Mouse (Mus musculus) megakaryocyte, adult 5-6 weeks (primary cell): ENCODE measurements around the gene Fibcd1. TPM values are rescaled to one million over a fixed set of nuclear protein-coding genes. Genes with fewer than 3 reads are reported as not detected.

Source experiments
- ATAC-seq: 2 replicates; pipeline ENCODE4 v1.8.0; 2016; ENCODE audit warnings: mild to moderate bottlenecking, inconsistent platforms; ENCODE audit not compliant: poor library complexity, severe bottlenecking
- total RNA-seq, 2 experiments: library from RNA; stranded (forward) in 1 of 2; stranded (reverse) in 1 of 2; fragments of 153-499, 151-499 nt in 1 of 2; fragments of 221-1000, 200-1000 nt in 1 of 2; gene quantifications; 2 replicates each; pipeline versions ENCODE4 v1.2.3 to v1.2.4; 2015 to 2017

Gene Fibcd1
- total RNA-seq, 2 experiments from 2014 or later = not detected

DNA sequence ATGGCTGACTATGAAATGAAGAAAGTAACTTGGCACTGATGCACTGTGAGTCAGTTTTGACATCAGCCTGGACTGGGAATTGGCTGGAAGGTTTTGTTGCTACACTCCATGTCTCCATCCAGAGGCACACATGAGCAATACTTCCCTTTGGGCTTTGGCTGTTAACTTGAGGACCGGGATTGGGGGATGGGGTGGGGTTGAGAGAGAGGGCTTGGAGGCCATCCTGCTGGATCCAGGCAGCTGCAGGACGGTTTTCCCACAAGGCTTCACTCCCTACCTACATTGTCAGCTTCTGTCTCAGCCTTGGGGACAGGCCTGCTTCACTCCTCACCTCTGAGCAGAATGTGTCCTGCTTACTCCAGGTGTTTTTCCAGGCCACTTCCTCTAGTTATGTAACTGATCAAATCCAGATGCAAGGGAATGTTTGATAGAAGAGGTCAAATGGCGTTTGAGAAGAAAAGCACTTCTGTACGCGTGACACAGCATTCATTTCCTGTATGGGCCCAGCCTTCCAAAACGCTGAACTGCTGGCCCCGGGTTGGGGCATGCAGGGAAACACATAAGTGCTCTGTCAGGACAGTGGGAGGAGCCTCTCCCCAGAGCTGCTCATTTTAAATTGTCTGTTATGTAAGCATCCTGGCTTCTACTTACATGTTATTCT is 74.9 kb downstream of the Fibcd1 start:
- ATAC-seq = peak; percentile 74

GRCm38 (mm10) chr2:31769631-31770111 is 76.1 kb downstream of the Fibcd1 start:
- peak; percentile 68 for ATAC-seq

DNA sequence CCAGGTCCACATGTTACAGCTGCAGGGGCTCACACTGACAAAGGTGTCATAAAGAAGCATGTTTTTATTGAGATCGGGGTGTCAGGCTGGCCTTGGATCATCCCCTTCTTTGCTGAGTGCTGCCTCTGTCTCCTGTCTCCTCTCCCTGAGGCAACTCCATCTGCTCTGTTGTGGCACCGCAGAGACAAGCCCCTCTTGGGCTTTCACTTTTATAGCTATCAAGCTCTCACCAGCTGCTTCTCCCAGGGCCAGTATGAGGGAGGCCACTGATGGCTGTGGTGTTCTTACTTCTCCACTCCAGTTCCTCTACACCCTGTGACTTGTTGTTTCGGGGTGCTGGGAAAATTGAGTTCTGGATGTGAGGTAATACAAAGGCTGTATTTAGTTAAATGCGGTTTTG is 76.7 kb downstream of the Fibcd1 start:
- ATAC-seq = peak; percentile 60

DNA sequence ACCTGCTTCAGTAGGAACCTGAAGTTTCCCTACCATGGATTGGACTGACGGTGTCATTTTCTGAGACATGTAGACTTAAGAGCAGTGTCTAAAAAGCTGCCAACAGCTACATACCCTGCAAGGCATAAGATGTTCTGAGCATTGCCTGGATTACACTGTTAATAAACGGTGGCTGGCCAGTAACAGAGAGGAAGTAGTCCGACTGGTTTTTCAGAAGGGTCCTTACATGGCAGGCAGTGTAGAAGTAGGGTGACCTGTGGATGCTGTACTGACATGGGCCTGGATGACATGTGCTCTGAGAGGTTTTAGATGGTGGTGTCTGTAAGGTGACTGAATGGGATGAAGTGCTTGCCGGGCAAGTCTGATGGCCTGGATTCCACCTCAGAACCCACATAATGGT is 78.0 kb downstream of the Fibcd1 start:
- no peak for ATAC-seq

GRCm38 (mm10) chr2:31767104-31767503 is 78.7 kb downstream of the Fibcd1 start:
- no peak for ATAC-seq

Other genes with a start within 250 kb of the Fibcd1 start
- gene Prdm12, start 206.0 kb downstream of the Fibcd1 start, total RNA-seq (2015) = not detected in 2 replicates
- gene Prdm12, start 206.0 kb downstream of the Fibcd1 start, total RNA-seq (2017) = not detected in 2 replicates
- gene Exosc2, start 175.3 kb downstream of the Fibcd1 start, total RNA-seq (2015) = 15.3 and 17.7 TPM in 2 replicates
- gene Exosc2, start 175.3 kb downstream of the Fibcd1 start, total RNA-seq (2017) = 24.1 and 25.9 TPM in 2 replicates
- gene Abl1, start 157.6 kb downstream of the Fibcd1 start, total RNA-seq (2015) = 24.7 and 32.5 TPM in 2 replicates
- 24.5 and 30.5 TPM in 2 replicates for gene Abl1, start 157.6 kb downstream of the Fibcd1 start, total RNA-seq (2017)
- 0.57 and 0.65 TPM in 2 replicates for gene Qrfp, start 35.4 kb downstream of the Fibcd1 start, total RNA-seq (2015)
- 0.04 and 0.29 TPM in 2 replicates for gene Qrfp, start 35.4 kb downstream of the Fibcd1 start, total RNA-seq (2017)
- gene Lamc3, start 41.3 kb upstream of the Fibcd1 start, total RNA-seq (2015) = not detected in 2 replicates
- not detected in 2 replicates for gene Lamc3, start 41.3 kb upstream of the Fibcd1 start, total RNA-seq (2017)
- 0.16 TPM in 1 of 2 replicates, not detected in the other for gene Aif1l, start 104.1 kb upstream of the Fibcd1 start, total RNA-seq (2015)
- 2.1 TPM in 1 of 2 replicates, not detected in the other for gene Aif1l, start 104.1 kb upstream of the Fibcd1 start, total RNA-seq (2017)
- 51.5 and 69.1 TPM in 2 replicates for gene Nup214, start 128.4 kb upstream of the Fibcd1 start, total RNA-seq (2015)
- gene Nup214, start 128.4 kb upstream of the Fibcd1 start, total RNA-seq (2017) = 32.0 and 37.7 TPM in 2 replicates
- 14.4 and 14.7 TPM in 2 replicates for gene Fam78a, start 238.9 kb upstream of the Fibcd1 start, total RNA-seq (2015)
- gene Fam78a, start 238.9 kb upstream of the Fibcd1 start, total RNA-seq (2017) = 11.7 and 13.1 TPM in 2 replicates
- gene Plpp7, start 249.5 kb upstream of the Fibcd1 start, total RNA-seq (2015) = 0.14 and 0.33 TPM in 2 replicates
- gene Plpp7, start 249.5 kb upstream of the Fibcd1 start, total RNA-seq (2017) = 0.24 and 1.2 TPM in 2 replicates